Mouse (Mus musculus) gonadal fat pad, adult 2 months (tissue): ENCODE data around the gene Fgf14. TPM values are rescaled to one million over a fixed set of nuclear protein-coding genes. Genes with fewer than 3 reads are reported as not detected.
"Not testable (repeated sequence)": the region's sequence is repeated elsewhere in the genome, so short reads cannot be mapped to it uniquely, and the experiment has no call there.

Experiments used
- DNase-seq: peaks from one replicate; pipeline ENCODE4 v3.0.0-alpha.2; 2012; ENCODE audit warnings: low read depth
- polyA plus RNA-seq: library from polyadenylated mRNA; depleted of rRNA; stranded (reverse); fragments of >200 nt; gene quantifications from 2 replicates; pipeline ENCODE4 v1.2.3, GENCODE M21; 2012

Fgf14 gene
- polyA plus RNA-seq, 1 experiment, result 0.03 TPM

GRCm38 (mm10) chr14:124192815-124193142, 484.1 kb downstream of the Fgf14 start:
- no peak for DNase-seq

GRCm38 (mm10) chr14:124191913-124192814, 484.8 kb downstream of the Fgf14 start:
- no peak for DNase-seq

GRCm38 (mm10) chr14:124180265-124180664, 496.7 kb downstream of the Fgf14 start:
- no peak for DNase-seq

GRCm38 (mm10) chr14:124174111-124174510, 502.8 kb downstream of the Fgf14 start:
- no peak for DNase-seq

- no peak for DNase-seq
These were observed 513.2 kb downstream of the Fgf14 start for GRCm38 (mm10) chr14:124163618-124164185.

- no peak for DNase-seq
These were observed 529.5 kb downstream of the Fgf14 start for GRCm38 (mm10) chr14:124147378-124147777.

- DNase-seq, result no peak
These were observed 569.6 kb downstream of the Fgf14 start for GRCm38 (mm10) chr14:124107205-124107873.

GRCm38 (mm10) chr14:124083126-124083525, 593.8 kb downstream of the Fgf14 start:
- DNase-seq, result no peak

GRCm38 (mm10) chr14:124044016-124044415, 632.9 kb downstream of the Fgf14 start:
- DNase-seq, result no peak

GRCm38 (mm10) chr14:124040651-124041050, 636.3 kb downstream of the Fgf14 start:
- DNase-seq, result no peak

- no peak for DNase-seq
These were observed 639.5 kb downstream of the Fgf14 start for GRCm38 (mm10) chr14:124037434-124037833.

- no peak for DNase-seq
These were observed 640.2 kb downstream of the Fgf14 start for GRCm38 (mm10) chr14:124036575-124037205.

- not testable (repeated sequence) for DNase-seq
These were observed 643.6 kb downstream of the Fgf14 start for GRCm38 (mm10) chr14:124033302-124033701.

- no peak for DNase-seq
These were observed 648.8 kb downstream of the Fgf14 start for GRCm38 (mm10) chr14:124027886-124028670.

GRCm38 (mm10) chr14:123990591-123991195, 686.2 kb downstream of the Fgf14 start:
- DNase-seq, result no peak

- peak; percentile 34 for DNase-seq
These were observed 708.9 kb downstream of the Fgf14 start for GRCm38 (mm10) chr14:123967996-123968395.

- no peak for DNase-seq
These were observed 710.4 kb downstream of the Fgf14 start for GRCm38 (mm10) chr14:123966531-123966930.
